Mouse (Mus musculus) colon, adult 2 months (tissue): Measurements from ENCODE around the gene H2-Q1. TPM values are rescaled to one million over a fixed set of nuclear protein-coding genes. Genes with fewer than 3 reads are reported as not detected.

Experiments
- polyA plus RNA-seq: library from polyadenylated mRNA; depleted of rRNA; stranded (reverse); fragments of >200 nt; gene quantifications from 2 replicates; pipeline ENCODE4 v1.2.3, GENCODE M21; 2012; rRNA removed

H2-Q1 gene
- polyA plus RNA-seq: 5.1 and 9.8 TPM in 2 replicates

DNA sequence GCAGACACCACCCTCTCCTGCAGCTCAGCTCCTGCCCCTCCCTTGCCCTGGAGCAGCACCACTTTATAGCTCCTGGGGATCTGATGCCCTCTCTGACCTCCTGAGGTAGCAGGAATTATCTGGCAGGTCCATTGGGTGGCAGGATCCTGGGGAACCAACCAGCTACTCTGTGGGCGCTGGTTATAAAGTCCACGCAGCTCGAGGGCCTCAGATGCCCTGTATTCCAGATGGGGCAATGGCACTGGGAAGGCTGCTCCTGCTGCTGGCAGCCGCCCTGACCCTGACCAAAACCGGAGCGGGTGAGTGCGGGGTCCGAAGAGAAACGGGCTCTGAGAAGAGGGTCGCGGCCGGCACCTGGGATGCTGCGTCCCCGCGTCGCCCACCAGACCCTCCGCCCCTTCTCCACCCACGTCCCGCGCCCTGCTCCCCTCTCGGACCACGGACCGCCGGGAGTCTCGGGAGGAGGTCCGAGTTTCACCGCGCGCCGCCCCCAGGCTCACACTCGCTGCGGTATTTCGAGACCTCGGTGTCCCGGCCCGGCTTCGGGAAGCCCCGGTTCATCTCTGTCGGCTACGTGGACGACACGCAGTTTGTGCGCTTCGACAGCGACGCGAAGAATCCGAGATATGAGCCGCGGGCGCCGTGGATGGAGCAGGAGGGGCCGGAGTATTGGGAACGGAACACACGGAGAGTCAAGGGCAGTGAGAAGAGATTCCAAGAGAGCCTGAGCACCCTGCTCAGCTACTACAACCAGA, at the start of gene H2-Q1:
Gene H2-Q1 (plus strand): TSS at position 79 of the 755 bp plus-strand sequence.

DNA sequence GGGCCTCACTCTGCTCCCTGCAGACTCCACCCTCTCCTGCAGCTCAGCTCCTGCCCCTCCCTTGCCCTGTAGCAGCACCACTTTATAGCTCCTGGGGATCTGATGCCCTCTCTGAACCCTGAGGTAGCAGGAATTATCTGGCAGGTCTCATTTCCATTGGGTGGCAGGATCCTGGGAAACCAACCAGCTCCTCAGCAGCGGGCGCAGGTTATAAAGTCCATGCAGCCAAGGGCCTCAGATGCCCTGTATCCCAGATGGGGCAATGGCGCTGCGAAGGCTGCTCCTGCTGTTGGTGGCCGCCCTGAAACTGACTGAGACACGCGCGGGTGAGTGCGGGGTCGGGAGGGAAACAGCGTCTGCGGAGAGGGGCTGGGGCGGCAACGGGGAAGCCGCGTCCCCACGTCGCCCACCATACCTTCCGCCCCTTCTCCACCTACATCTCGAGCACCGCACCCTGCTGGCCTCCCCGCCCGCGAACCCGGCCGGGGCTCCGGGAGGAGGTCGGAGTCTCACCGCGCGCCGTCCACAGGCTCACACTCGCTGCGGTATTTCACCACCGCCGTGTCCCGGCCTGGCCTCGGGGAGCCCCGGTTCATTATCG, 22.0 kb downstream of the H2-Q1 start, which contains the start of gene H2-Q2:
Gene H2-Q2 (plus strand): TSS at position 172 of the 601 bp plus-strand sequence.

Other genes starting within 250 kb of the H2-Q1 start
- 77.8 and 86.1 TPM in 2 replicates for gene Ly6g6e, start 243.5 kb upstream of the H2-Q1 start, polyA plus RNA-seq
- 19.4 and 23.3 TPM in 2 replicates for gene Ly6g6d, start 242.3 kb upstream of the H2-Q1 start, polyA plus RNA-seq
- 2.1 and 2.8 TPM in 2 replicates for gene Ly6g6f, start 234.8 kb upstream of the H2-Q1 start, polyA plus RNA-seq
- 238 and 254 TPM in 2 replicates for gene Abhd16a, start 231.1 kb upstream of the H2-Q1 start, polyA plus RNA-seq
- not detected in 2 replicates for gene Ly6g5c, start 212.1 kb upstream of the H2-Q1 start, polyA plus RNA-seq
- gene Ly6g5b, start 205.0 kb upstream of the H2-Q1 start, polyA plus RNA-seq: 0.72 and 0.86 TPM in 2 replicates
- 23.3 and 25.0 TPM in 2 replicates for gene Gpank1, start 198.9 kb upstream of the H2-Q1 start, polyA plus RNA-seq
- 262 and 295 TPM in 2 replicates for gene Csnk2b, start 198.4 kb upstream of the H2-Q1 start, polyA plus RNA-seq
- 16.7 and 18.2 TPM in 2 replicates for gene D17H6S53E, start 194.0 kb upstream of the H2-Q1 start, polyA plus RNA-seq
- 0.12 and 0.19 TPM in 2 replicates for gene Apom, start 188.4 kb upstream of the H2-Q1 start, polyA plus RNA-seq
- gene Bag6, start 185.2 kb upstream of the H2-Q1 start, polyA plus RNA-seq: 221 and 228 TPM in 2 replicates
- 341 and 379 TPM in 2 replicates for gene Prrc2a, start 155.5 kb upstream of the H2-Q1 start, polyA plus RNA-seq
- gene Aif1, start 144.3 kb upstream of the H2-Q1 start, polyA plus RNA-seq: 1.6 and 2.5 TPM in 2 replicates
- 8.1 and 10.4 TPM in 2 replicates for gene Lst1, start 132.0 kb upstream of the H2-Q1 start, polyA plus RNA-seq
- 20.1 and 22.9 TPM in 2 replicates for gene Ltb, start 126.0 kb upstream of the H2-Q1 start, polyA plus RNA-seq
- gene Tnf, start 118.4 kb upstream of the H2-Q1 start, polyA plus RNA-seq: 1.3 TPM in 2 replicates
- 1.4 and 1.8 TPM in 2 replicates for gene Lta, start 115.1 kb upstream of the H2-Q1 start, polyA plus RNA-seq
- not detected in 2 replicates for gene Gm16181, start 99.6 kb upstream of the H2-Q1 start, polyA plus RNA-seq
- 4.6 and 5.1 TPM in 2 replicates for gene Atp6v1g2, start 86.7 kb upstream of the H2-Q1 start, polyA plus RNA-seq
- 28.9 and 34.5 TPM in 2 replicates for gene Nfkbil1, start 84.6 kb upstream of the H2-Q1 start, polyA plus RNA-seq
- 211 and 238 TPM in 2 replicates for gene Ddx39b, start 78.7 kb upstream of the H2-Q1 start, polyA plus RNA-seq
- 837 and 1,001 TPM in 2 replicates for gene H2-D1, start 57.7 kb upstream of the H2-Q1 start, polyA plus RNA-seq
- 95.5 and 141 TPM in 2 replicates for gene H2-Q2, start 21.8 kb downstream of the H2-Q1 start, polyA plus RNA-seq
- gene H2-Q4, start 59.2 kb downstream of the H2-Q1 start, polyA plus RNA-seq: 71.8 and 75.3 TPM in 2 replicates
- 18.5 and 18.8 TPM in 2 replicates for gene H2-Q6, start 104.4 kb downstream of the H2-Q1 start, polyA plus RNA-seq
- gene H2-Q7, start 118.8 kb downstream of the H2-Q1 start, polyA plus RNA-seq: 50.6 and 57.2 TPM in 2 replicates
- 8.0 and 8.1 TPM in 2 replicates for gene H2-Q10, start 149.7 kb downstream of the H2-Q1 start, polyA plus RNA-seq
- not detected in 2 replicates for gene Pou5f1, start 185.6 kb downstream of the H2-Q1 start, polyA plus RNA-seq
- gene Tcf19, start 196.4 kb downstream of the H2-Q1 start, polyA plus RNA-seq: 16.9 and 18.7 TPM in 2 replicates
- gene Cchcr1, start 196.7 kb downstream of the H2-Q1 start, polyA plus RNA-seq: 12.2 and 13.5 TPM in 2 replicates
- gene Psors1c2, start 212.8 kb downstream of the H2-Q1 start, polyA plus RNA-seq: 0.14 and 0.29 TPM in 2 replicates
- 1.9 and 2.1 TPM in 2 replicates for gene Cdsn, start 231.7 kb downstream of the H2-Q1 start, polyA plus RNA-seq
- not detected in 2 replicates for gene 2300002M23Rik, start 247.0 kb downstream of the H2-Q1 start, polyA plus RNA-seq